Mouse (Mus musculus) forebrain, embryonic 14.5 days (tissue): ENCODE data around the gene Stoml2. TPM values are rescaled to one million over a fixed set of nuclear protein-coding genes. Genes with fewer than 3 reads are reported as not detected.

Experiments
- ATAC-seq: fragments of 200-750 bp; cut with Nextera tagmentation; 2 replicates; pipeline ENCODE4 v1.8.0; 2017; ENCODE audit warnings: mild to moderate bottlenecking, moderate library complexity
- DNase-seq: peaks from one replicate; pipeline ENCODE4 v3.0.0-alpha.2; 2015; ENCODE audit warnings: low spot score
- H3K27ac ChIP-seq: fragments of 300-500 bp; sonication (generic); 2 replicates; pipeline ENCODE4 v1.5.1; 2014; ENCODE audit warnings: low read depth, mild to moderate bottlenecking, control low read depth, low read length, moderate library complexity
- H3K27me3 ChIP-seq: fragments of 300-500 bp; sonication (generic); replicated peaks from 2 replicates; pipeline ENCODE4 v1.6.1; 2014; ENCODE audit warnings: low read length, control low read depth, mixed read lengths; ENCODE audit not compliant: control insufficient read depth, insufficient read depth
- H3K36me3 ChIP-seq: fragments of 300-500 bp; sonication (generic); 2 replicates; pipeline ENCODE4 v1.6.1; 2014; ENCODE audit warnings: low read length, control low read depth; ENCODE audit not compliant: control insufficient read depth, insufficient read depth
- H3K4me1 ChIP-seq: fragments of 300-500 bp; sonication (generic); 2 replicates; pipeline ENCODE4 v1.6.1; 2014; ENCODE audit warnings: antibody characterized with exemption, low read length, control low read depth; ENCODE audit not compliant: control insufficient read depth, insufficient read depth
- H3K4me2 ChIP-seq: fragments of 300-500 bp; sonication (generic); 2 replicates; pipeline ENCODE4 v1.6.1; 2014; ENCODE audit warnings: mild to moderate bottlenecking, control low read depth, low read length
- H3K4me3 ChIP-seq: fragments of 300-500 bp; sonication (generic); 2 replicates; pipeline ENCODE4 v1.5.1; 2014; ENCODE audit warnings: low read depth, low read length, control low read depth
- H3K9ac ChIP-seq: fragments of 300-500 bp; sonication (generic); 2 replicates; pipeline ENCODE4 v1.6.1; 2014; ENCODE audit warnings: mild to moderate bottlenecking, low read length, control low read depth, moderate library complexity
- H3K9me3 ChIP-seq: fragments of 300-500 bp; sonication (generic); replicated peaks from 2 replicates; pipeline ENCODE4 v1.6.1; 2016; ENCODE audit warnings: low read length, control low read depth, mixed read lengths; ENCODE audit not compliant: control insufficient read depth
- WGBS: fragments of 180-500 bp; shearing (Covaris S2); extraction: QIAGEN DNeasy Blood & Tissue Kit; methylation state at CpG from one replicate; pipeline ENCODE4 v1.1.7; 2014; 5-methylcytosine and 5-hydroxymethylcytosine counted together
- polyA plus RNA-seq: library from polyadenylated mRNA; unstranded; fragments of >200 nt; fragmentation: Nextera tagmentation; extraction: Ambion mirVana; gene quantifications from 2 replicates; pipeline ENCODE4 v1.2.1, GENCODE M21; 2014

The Stoml2 gene
- polyA plus RNA-seq, 1 experiment from 2014 or later: 334 TPM

- Histone ChIP-seq H3K36me3 (no peaks in the 10 kb centered on the region), H3K27me3 (no peaks in the 10 kb centered on the region), H3K27ac (no peak overlapping the region), H3K4me3 (no peak overlapping the region), H3K9me3 (no peaks in the 10 kb centered on the region), H3K9ac (no peak overlapping the region), H3K4me1 (peaks cover 5% of the 10 kb centered on the region), H3K4me2 (no peak overlapping the region)
- ATAC-seq (no peak), DNase-seq (no peak)
- WGBS: 96% methylated on average over 5 of the region's 5 CpGs
Observed at GRCm38 (mm10) chr4:43057654-43058053, 26.1 kb upstream of the Stoml2 start.

- Histone ChIP-seq H3K4me1 (no peaks in the 10 kb centered on the region), H3K9me3 (no peaks in the 10 kb centered on the region), H3K4me2 (no peak overlapping the region), H3K27ac (no peak overlapping the region), H3K9ac (no peak overlapping the region), H3K36me3 (no peaks in the 10 kb centered on the region), H3K27me3 (no peaks in the 10 kb centered on the region), H3K4me3 (no peak overlapping the region)
- DNase-seq (peak; percentile 90), ATAC-seq (0 out of 2 replicates have a peak, but pooled peaks have one; percentile 37)
- WGBS: 8% methylated on average over 4 of the region's 4 CpGs
Observed at GRCm38 (mm10) chr4:43052627-43053026, 21.1 kb upstream of the Stoml2 start.

GRCm38 (mm10) chr4:43047231-43047630, 15.7 kb upstream of the Stoml2 start:
- H3K4me3 ChIP-seq: no peak overlapping the region
- ATAC-seq (no peak), DNase-seq (peak; percentile 96)
- peaks cover 12% of the 10 kb centered on the region for H3K4me1 ChIP-seq
- 7% methylated on average over 5 of the region's 5 CpGs for WGBS
- H3K4me2 ChIP-seq: peak overlapping the region; percentile 77; the same call in 1 of the 2 replicates
- H3K27me3 ChIP-seq: no peaks in the 10 kb centered on the region
- no peaks in the 10 kb centered on the region for H3K9me3 ChIP-seq
- H3K36me3 ChIP-seq: no peaks in the 10 kb centered on the region
- no peak overlapping the region for H3K9ac ChIP-seq
- H3K27ac ChIP-seq: no peak overlapping the region

GRCm38 (mm10) chr4:43046607-43047006, 15.1 kb upstream of the Stoml2 start:
- DNase-seq: no peak
- Histone ChIP-seq H3K9ac (no peak overlapping the region; the same call in 1 of the 2 replicates), H3K4me1 (peaks cover 12% of the 10 kb centered on the region), H3K9me3 (no peaks in the 10 kb centered on the region), H3K27ac (no peak overlapping the region; the same call in 1 of the 2 replicates), H3K27me3 (no peaks in the 10 kb centered on the region), H3K4me3 (peak overlapping the region; percentile 50), H3K36me3 (no peaks in the 10 kb centered on the region), H3K4me2 (peak overlapping the region; percentile 77; the same call in 1 of the 2 replicates)
- ATAC-seq: no peak
- 55% methylated on average over 5 of the region's 5 CpGs for WGBS

- H3K4me1 ChIP-seq: peaks cover 16% of the 10 kb centered on the region
- H3K27me3 ChIP-seq: no peaks in the 10 kb centered on the region
- DNase-seq (peak; percentile 98), ATAC-seq (peak; percentile 87)
- H3K4me3 ChIP-seq: peak within 1 kb of the TSS; percentile 50
- H3K4me2 ChIP-seq: peak within 1 kb of the TSS; percentile 77
- peak within 1 kb of the TSS; percentile 67 for H3K9ac ChIP-seq
- peak within 1 kb of the TSS; percentile 96 for H3K27ac ChIP-seq
- under 1% methylated on average over 33 of the region's 33 CpGs for WGBS
- no peaks in the 10 kb centered on the region for H3K9me3 ChIP-seq
- H3K36me3 ChIP-seq: no peaks in the 10 kb centered on the region
Observed at GRCm38 (mm10) chr4:43045659-43046302, 14.3 kb upstream of the Stoml2 start, which contains the start of gene Fam214b. Fam214b (minus strand) TSS chr4:43046220.

- peaks cover 19% of the 10 kb centered on the region for H3K4me1 ChIP-seq
- no peaks in the 10 kb centered on the region for H3K36me3 ChIP-seq
- no peaks in the 10 kb centered on the region for H3K27me3 ChIP-seq
- ATAC-seq (no peak; the same call in 1 of the 2 replicates), DNase-seq (no peak)
- whole genome bisulfite sequencing: 2% methylated on average over 13 of the region's 13 CpGs
- no peaks in the 10 kb centered on the region for H3K9me3 ChIP-seq
- peak overlapping the region; percentile 63 for H3K9ac ChIP-seq
- peak overlapping the region; percentile 77 for H3K4me2 ChIP-seq
- H3K27ac ChIP-seq: peak overlapping the region; percentile 96
- peak overlapping the region; percentile 50 for H3K4me3 ChIP-seq
Observed at GRCm38 (mm10) chr4:43045285-43045658, 13.8 kb upstream of the Stoml2 start.

- H3K9ac ChIP-seq: peak overlapping the region; percentile 63
- ATAC-seq (no peak), DNase-seq (no peak)
- H3K36me3 ChIP-seq: no peaks in the 10 kb centered on the region
- H3K4me2 ChIP-seq: peak overlapping the region; percentile 77
- peaks cover 19% of the 10 kb centered on the region for H3K4me1 ChIP-seq
- no peaks in the 10 kb centered on the region for H3K27me3 ChIP-seq
- H3K4me3 ChIP-seq: peak overlapping the region; percentile 50
- H3K9me3 ChIP-seq: no peaks in the 10 kb centered on the region
- peak overlapping the region; percentile 96 for H3K27ac ChIP-seq
- WGBS: 3% methylated on average over 4 of the region's 4 CpGs
Observed at GRCm38 (mm10) chr4:43044673-43045072, 13.2 kb upstream of the Stoml2 start.

- 4% methylated on average over 7 of the region's 7 CpGs for WGBS
- H3K9ac ChIP-seq: peak overlapping the region; percentile 63
- ATAC-seq (peak; percentile 73), DNase-seq (peak; percentile 96)
- peaks cover 24% of the 10 kb centered on the region for H3K4me1 ChIP-seq
- no peaks in the 10 kb centered on the region for H3K27me3 ChIP-seq
- H3K9me3 ChIP-seq: no peaks in the 10 kb centered on the region
- H3K4me3 ChIP-seq: peak overlapping the region; percentile 50
- peak overlapping the region; percentile 77 for H3K4me2 ChIP-seq
- peak overlapping the region; percentile 96 for H3K27ac ChIP-seq
- no peaks in the 10 kb centered on the region for H3K36me3 ChIP-seq
Observed at GRCm38 (mm10) chr4:43043644-43044357, 12.3 kb upstream of the Stoml2 start.
